Mouse (Mus musculus): ENCODE results near the gene Gclc.

GRCm38 (mm10) chr9:77722381-77722780, 32.0 kb upstream of the Gclc start:
- TF ChIP-seq CTCF (conservative IDR thresholded peaks at IDR 0.05 in 1 of 2, IDR thresholded peaks at IDR 0.05 in 1 of 2; ENCODE audit: low read depth in 2 of 2, low read length in 2 of 2) (no peak), EP300 (IDR thresholded peaks at IDR 0.05; ENCODE audit: low read length) (no peak), USF1 (IDR thresholded peaks at IDR 0.05; ENCODE audit: low read depth, low read length) (no peak), ZNF384 (IDR thresholded peaks at IDR 0.05; ENCODE audit: low read depth, low read length) (no peak), POLR2A (IDR thresholded peaks at IDR 0.05; ENCODE audit: low read depth, low read length) (no peak), MAZ (IDR thresholded peaks at IDR 0.05; ENCODE audit: low read depth, low read length) (no peak)
